Mouse (Mus musculus): ENCODE measurements around the gene Epha4. TPM values are rescaled to one million over a fixed set of nuclear protein-coding genes. Genes with fewer than 3 reads are reported as not detected.
A peak's percentile ranks its signal among the peaks of the same experiment; 100 is the strongest.

The Epha4 gene
- 1 to 10 TPM; 1.1 to 1.4 (median 1.2) TPM for total RNA-seq (2022)

- DNase-seq (ENCODE audit: low spot score in 2 of 2): peak; percentile 78
These were observed at the start of gene Epha4 for GRCm38 (mm10) chr1:77514963-77515650. Epha4 (minus strand) TSS chr1:77515088.

GRCm38 (mm10) chr1:77556199-77556598 is 41.3 kb upstream of the Epha4 start:
- no peak for DNase-seq (ENCODE audit: low spot score in 2 of 2)

GRCm38 (mm10) chr1:77551927-77552326 is 37.0 kb upstream of the Epha4 start:
- no peak for DNase-seq (ENCODE audit: low spot score in 2 of 2)

GRCm38 (mm10) chr1:77545722-77546121 is 30.8 kb upstream of the Epha4 start:
- no peak for DNase-seq (ENCODE audit: low spot score in 2 of 2)

GRCm38 (mm10) chr1:77545035-77545434 is 30.1 kb upstream of the Epha4 start:
- no peak for DNase-seq (ENCODE audit: low spot score in 2 of 2)

GRCm38 (mm10) chr1:77544279-77544678 is 29.4 kb upstream of the Epha4 start:
- no peak for DNase-seq (ENCODE audit: low spot score in 2 of 2)

- no peak for DNase-seq (ENCODE audit: low spot score in 2 of 2)
These were observed 25.1 kb upstream of the Epha4 start for GRCm38 (mm10) chr1:77539945-77540344.

- no peak for DNase-seq (ENCODE audit: low spot score in 2 of 2)
These were observed 23.7 kb upstream of the Epha4 start for GRCm38 (mm10) chr1:77538559-77538958.

GRCm38 (mm10) chr1:77535905-77536304 is 21.0 kb upstream of the Epha4 start:
- DNase-seq (ENCODE audit: low spot score in 2 of 2): no peak

GRCm38 (mm10) chr1:77532576-77533183 is 17.8 kb upstream of the Epha4 start:
- DNase-seq (ENCODE audit: low spot score in 2 of 2): no peak

- no peak for DNase-seq (ENCODE audit: low spot score in 2 of 2)
These were observed 17.2 kb upstream of the Epha4 start for GRCm38 (mm10) chr1:77531934-77532575.

GRCm38 (mm10) chr1:77525082-77525481 is 10.2 kb upstream of the Epha4 start:
- DNase-seq (ENCODE audit: low spot score in 2 of 2): no peak

GRCm38 (mm10) chr1:77523354-77523753 is 8.5 kb upstream of the Epha4 start:
- DNase-seq (ENCODE audit: low spot score in 2 of 2): no peak

- DNase-seq (ENCODE audit: low spot score in 2 of 2): no peak
These were observed 7.0 kb upstream of the Epha4 start for GRCm38 (mm10) chr1:77521640-77522539.

GRCm38 (mm10) chr1:77518715-77519114 is 3.8 kb upstream of the Epha4 start:
- no peak for DNase-seq (ENCODE audit: low spot score in 2 of 2)

- DNase-seq (ENCODE audit: low spot score in 2 of 2): peak; percentile 82 to 84
These were observed 1.5 kb upstream of the Epha4 start for GRCm38 (mm10) chr1:77516203-77516991.

GRCm38 (mm10) chr1:77515651-77515981 is 728 bp upstream of the Epha4 start:
- DNase-seq (ENCODE audit: low spot score in 2 of 2): no peak

- DNase-seq (ENCODE audit: low spot score in 2 of 2): peak in 1 of 2 experiments; percentile 26
These were observed 444 bp downstream of the Epha4 start for GRCm38 (mm10) chr1:77514325-77514962.

- no peak for DNase-seq (ENCODE audit: low spot score in 2 of 2)
These were observed 946 bp downstream of the Epha4 start for GRCm38 (mm10) chr1:77513959-77514324.

GRCm38 (mm10) chr1:77513411-77513941 is 1.4 kb downstream of the Epha4 start:
- DNase-seq (ENCODE audit: low spot score in 2 of 2): no peak
